Mouse (Mus musculus) ES-Bruce4 (cell line): Measurements from ENCODE around the gene Bcdin3d.

Experiments
- CTCF ChIP-seq: IDR thresholded peaks from one replicate; pipeline ENCODE4 v1.8.1; 2011; ENCODE audit warnings: low read depth, low read length
- EP300 ChIP-seq: IDR thresholded peaks from 2 replicates; pipeline ENCODE4 v1.6.1; 2011; ENCODE audit warnings: low read depth, low read length; ENCODE audit not compliant: insufficient read depth
- POLR2A ChIP-seq: IDR thresholded peaks from one replicate; pipeline ENCODE4 v1.8.1; 2011; ENCODE audit warnings: low read length; ENCODE audit not compliant: insufficient read depth

DNA sequence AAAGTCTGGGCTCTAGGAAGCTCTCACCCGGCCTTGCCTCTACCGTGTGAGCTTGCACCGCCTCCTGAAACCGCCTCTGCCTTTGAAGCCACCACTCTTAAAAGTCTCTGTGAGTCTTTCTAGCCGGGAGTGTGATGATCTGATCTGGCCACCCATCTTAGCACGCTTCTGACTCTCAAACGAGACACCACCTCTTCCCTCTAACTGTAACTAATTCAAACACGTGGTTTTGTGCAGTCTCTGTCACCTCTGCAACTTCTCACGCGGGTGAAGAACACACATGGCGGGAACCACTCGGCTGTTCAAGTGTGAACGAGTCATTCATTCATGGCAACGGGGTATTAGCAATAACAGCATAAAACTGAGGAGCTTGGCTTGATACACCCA is 2.9 kb downstream of the Bcdin3d start:
- TF ChIP-seq CTCF = no peak
- TF ChIP-seq POLR2A = no peak
- TF ChIP-seq EP300 = no peak
